Mouse (Mus musculus) intestine, embryonic 15.5 days (tissue): ENCODE results near the gene Hs3st6. TPM values are rescaled to one million over a fixed set of nuclear protein-coding genes. Genes with fewer than 3 reads are reported as not detected.

ENCODE experiments used
- ATAC-seq: fragments of 200-750 bp; cut with Nextera tagmentation; 2 replicates; pipeline ENCODE4 v1.8.0; 2017; ENCODE audit warnings: moderate TSS enrichment, moderate library complexity
- H3K27ac ChIP-seq: fragments of 300-500 bp; sonication (generic); 2 replicates; pipeline ENCODE4 v1.5.1; 2015; ENCODE audit warnings: mild to moderate bottlenecking, inconsistent platforms
- H3K27me3 ChIP-seq: fragments of 300-500 bp; sonication (generic); replicated peaks from 2 replicates; pipeline ENCODE4 v1.6.1; 2015; ENCODE audit warnings: inconsistent platforms
- H3K36me3 ChIP-seq: fragments of 300-500 bp; sonication (generic); 2 replicates; pipeline ENCODE4 v1.6.1; 2015; ENCODE audit warnings: inconsistent platforms
- H3K4me1 ChIP-seq: fragments of 300-500 bp; sonication (generic); replicated peaks from 2 replicates; pipeline ENCODE4 v1.6.1; 2015; ENCODE audit warnings: inconsistent platforms
- H3K4me2 ChIP-seq: fragments of 300-500 bp; sonication (generic); replicated peaks from 2 replicates; pipeline ENCODE4 v1.6.1; 2015; ENCODE audit warnings: mild to moderate bottlenecking, inconsistent platforms
- H3K4me3 ChIP-seq: fragments of 300-500 bp; sonication (generic); replicated peaks from 2 replicates; pipeline ENCODE4 v1.5.1; 2015; ENCODE audit warnings: inconsistent platforms
- H3K9ac ChIP-seq: fragments of 300-500 bp; sonication (generic); 2 replicates; pipeline ENCODE4 v1.6.1; 2015; ENCODE audit warnings: inconsistent platforms
- H3K9me3 ChIP-seq: fragments of 300-500 bp; sonication (generic); 2 replicates; pipeline ENCODE4 v1.6.1; 2016; ENCODE audit warnings: inconsistent platforms
- WGBS: fragments of 180-500 bp; shearing (Covaris S2); methylation state at CpG from one replicate; pipeline ENCODE4 v1.1.7; 2015; 5-methylcytosine and 5-hydroxymethylcytosine counted together
- polyA plus RNA-seq: library from polyadenylated mRNA; unstranded; fragments of >200 nt; fragmentation: Nextera tagmentation; extraction: Ambion mirVana; gene quantifications from 2 replicates; pipeline ENCODE4 v1.2.1, GENCODE M21; 2015

Gene Hs3st6
- polyA plus RNA-seq, 1 experiment from 2014 or later, result 0.78 TPM

- no peak overlapping the region for H3K27ac ChIP-seq
These were observed 19.2 kb upstream of the Hs3st6 start for GRCm38 (mm10) chr17:24733434-24734050.

DNA sequence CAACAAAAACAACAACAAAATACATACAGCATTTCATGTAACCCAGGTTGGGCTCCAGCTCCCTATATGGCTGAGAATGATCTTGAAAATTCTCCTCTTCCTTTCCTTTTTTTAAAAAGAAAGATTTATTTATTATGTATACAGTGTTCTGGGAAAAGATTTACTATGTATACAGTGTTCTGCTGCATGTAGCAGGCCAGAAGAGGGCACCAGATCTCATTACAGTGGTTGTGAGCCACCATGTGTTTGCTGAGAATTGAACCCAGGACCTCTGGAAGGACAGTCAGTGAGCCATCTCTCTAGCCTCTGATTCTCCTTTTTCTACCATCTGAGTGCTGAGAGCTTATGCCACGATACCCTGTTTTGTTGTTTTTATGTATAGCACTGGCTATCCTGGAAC, 18.3 kb upstream of the Hs3st6 start:
- Histone ChIP-seq H3K4me3 (no peak overlapping the region), H3K36me3 (no peaks in the 10 kb centered on the region), H3K9ac (no peak overlapping the region), H3K9me3 (no peaks in the 10 kb centered on the region), H3K27ac (no peak overlapping the region), H3K27me3 (no peaks in the 10 kb centered on the region), H3K4me1 (peaks cover 14% of the 10 kb centered on the region), H3K4me2 (no peak overlapping the region)
- 82% methylated on average over 1 of the region's 1 CpGs for WGBS
- no peak for ATAC-seq

More at GRCm38 (mm10) chr17:24733434-24734050, 19.2 kb upstream of the Hs3st6 start:
- WGBS, result 87% methylated on average over 21 of the region's 21 CpGs
- ATAC-seq, result no peak
- no peak overlapping the region for H3K4me2 ChIP-seq
- no peaks in the 10 kb centered on the region for H3K9me3 ChIP-seq
- no peaks in the 10 kb centered on the region for H3K36me3 ChIP-seq
- H3K4me1 ChIP-seq, result peaks cover 14% of the 10 kb centered on the region
- no peaks in the 10 kb centered on the region for H3K27me3 ChIP-seq
- no peak overlapping the region for H3K9ac ChIP-seq
- H3K4me3 ChIP-seq, result no peak overlapping the region

DNA sequence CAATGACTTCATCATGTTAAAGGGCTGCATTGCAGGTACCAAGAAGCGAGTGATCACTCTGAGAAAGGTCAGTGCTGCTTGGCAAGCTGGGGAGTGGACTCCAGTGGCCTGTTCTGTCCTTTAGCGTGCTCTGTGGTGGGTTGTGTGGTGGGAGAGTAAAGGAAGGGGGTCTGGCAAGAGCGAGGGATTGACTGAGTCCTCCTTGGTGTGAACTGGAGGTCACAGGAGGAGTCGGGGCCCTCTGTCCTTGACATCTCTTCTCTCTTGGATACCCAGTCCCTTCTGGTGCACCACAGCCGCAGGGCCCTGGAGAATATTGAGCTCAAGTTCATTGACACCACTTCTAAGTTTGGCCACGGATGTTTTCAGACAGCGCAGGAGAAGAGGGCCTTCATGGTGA, 17.3 kb upstream of the Hs3st6 start:
- ATAC-seq, result no peak
- peak overlapping the region; percentile 54; the same call in 1 of the 2 replicates for H3K27ac ChIP-seq
- WGBS, result 82% methylated on average over 7 of the region's 7 CpGs
- peaks cover 14% of the 10 kb centered on the region for H3K4me1 ChIP-seq
- no peak overlapping the region for H3K4me3 ChIP-seq
- peak overlapping the region; percentile 61 for H3K4me2 ChIP-seq
- H3K36me3 ChIP-seq, result no peaks in the 10 kb centered on the region
- no peaks in the 10 kb centered on the region for H3K9me3 ChIP-seq
- H3K27me3 ChIP-seq, result no peaks in the 10 kb centered on the region
- H3K9ac ChIP-seq, result no peak overlapping the region

GRCm38 (mm10) chr17:24736330-24737051, 16.3 kb upstream of the Hs3st6 start, which contains the start of gene Msrb1:
TSS of gene Msrb1 (plus strand) at chr17:24736642.
- Histone ChIP-seq H3K27ac (peak within 1 kb of the TSS; percentile 66), H3K4me3 (peak within 1 kb of the TSS; percentile 66), H3K4me1 (peaks cover 14% of the 10 kb centered on the region), H3K27me3 (no peaks in the 10 kb centered on the region), H3K9me3 (no peaks in the 10 kb centered on the region), H3K36me3 (no peaks in the 10 kb centered on the region), H3K4me2 (peak within 1 kb of the TSS; percentile 88), H3K9ac (peak within 1 kb of the TSS; percentile 67)
- under 1% methylated on average over 29 of the region's 29 CpGs for WGBS
- ATAC-seq, result peak; percentile 98

GRCm38 (mm10) chr17:24737135-24737810, 15.5 kb upstream of the Hs3st6 start:
- no peaks in the 10 kb centered on the region for H3K9me3 ChIP-seq
- peak overlapping the region; percentile 66 for H3K4me3 ChIP-seq
- H3K4me1 ChIP-seq, result peaks cover 14% of the 10 kb centered on the region
- no peaks in the 10 kb centered on the region for H3K27me3 ChIP-seq
- H3K36me3 ChIP-seq, result no peaks in the 10 kb centered on the region
- peak overlapping the region; percentile 88 for H3K4me2 ChIP-seq
- no peak overlapping the region for H3K27ac ChIP-seq
- ATAC-seq, result no peak
- WGBS, result 18% methylated on average over 8 of the region's 8 CpGs
- H3K9ac ChIP-seq, result peak overlapping the region; percentile 67; the same call in 1 of the 2 replicates

DNA sequence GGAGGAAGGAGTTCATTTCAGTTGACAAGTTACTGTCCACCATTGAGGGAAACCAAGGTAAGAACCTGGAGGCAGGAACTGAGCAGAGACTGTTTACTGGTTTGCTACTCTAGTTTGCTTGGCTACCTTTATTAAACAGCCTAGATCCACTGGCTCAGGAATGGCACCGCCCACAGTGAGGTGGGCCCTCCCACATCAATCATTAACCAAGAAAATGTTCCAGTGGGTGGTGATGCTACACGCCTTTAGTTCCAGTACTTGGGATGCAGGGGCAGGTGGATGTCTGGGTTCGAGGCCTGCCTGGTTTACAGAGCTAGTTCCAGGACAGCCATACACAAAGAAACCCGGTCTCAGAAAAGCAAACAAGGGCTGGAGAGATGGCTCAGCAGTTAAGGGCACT, 14.6 kb upstream of the Hs3st6 start:
- Histone ChIP-seq H3K9ac (no peak overlapping the region), H3K27ac (no peak overlapping the region), H3K4me3 (no peak overlapping the region), H3K4me2 (no peak overlapping the region), H3K9me3 (no peaks in the 10 kb centered on the region), H3K36me3 (0 out of 2 replicates have a peak, but pooled peaks cover 6% of the 10 kb centered on the region), H3K27me3 (no peaks in the 10 kb centered on the region), H3K4me1 (peaks cover 14% of the 10 kb centered on the region)
- WGBS, result 79% methylated on average over 4 of the region's 4 CpGs
- ATAC-seq, result no peak

DNA sequence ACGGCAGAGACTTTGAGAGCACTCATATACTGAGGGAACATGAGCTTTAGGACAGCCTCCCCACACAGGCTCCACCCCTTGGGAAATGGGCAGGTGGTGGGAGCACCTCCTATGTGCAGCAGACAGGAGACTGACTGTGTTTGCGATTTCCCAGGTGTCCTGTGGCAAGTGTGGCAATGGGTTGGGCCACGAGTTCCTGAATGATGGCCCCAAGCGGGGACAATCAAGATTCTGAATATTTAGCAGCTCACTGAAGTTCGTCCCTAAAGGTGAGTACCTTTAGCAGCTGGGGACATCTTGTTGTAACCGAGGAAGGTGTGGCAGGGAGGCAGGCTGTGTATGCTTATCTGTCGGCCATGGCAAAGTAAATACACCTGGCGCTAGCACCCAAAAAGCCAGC, 12.9 kb upstream of the Hs3st6 start:
- H3K36me3 ChIP-seq, result 0 out of 2 replicates have a peak, but pooled peaks cover 6% of the 10 kb centered on the region
- no peak overlapping the region for H3K4me3 ChIP-seq
- H3K9ac ChIP-seq, result no peak overlapping the region
- H3K27me3 ChIP-seq, result no peaks in the 10 kb centered on the region
- H3K4me1 ChIP-seq, result peaks cover 14% of the 10 kb centered on the region
- no peaks in the 10 kb centered on the region for H3K9me3 ChIP-seq
- 63% methylated on average over 8 of the region's 8 CpGs for WGBS
- H3K4me2 ChIP-seq, result no peak overlapping the region
- H3K27ac ChIP-seq, result no peak overlapping the region
- no peak for ATAC-seq

DNA sequence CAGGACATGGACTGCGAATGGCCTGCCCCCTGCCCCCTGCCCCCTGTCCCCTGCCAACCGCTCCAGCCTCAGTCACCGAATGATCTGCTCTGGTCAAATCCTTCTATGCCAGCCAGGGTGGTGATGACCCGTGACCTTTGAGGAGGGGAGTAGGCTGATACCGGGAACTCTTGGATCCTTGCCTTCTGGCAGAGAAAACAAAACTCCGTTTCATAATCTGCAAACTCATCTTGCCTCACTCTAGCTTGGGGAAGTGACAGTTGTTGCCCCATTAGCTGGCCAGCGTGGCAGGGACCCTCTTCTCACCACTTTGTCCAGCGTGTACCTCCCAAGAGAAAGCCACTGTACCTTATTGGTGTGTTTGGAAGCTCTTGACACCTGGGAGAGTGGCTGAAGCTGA, 10.5 kb upstream of the Hs3st6 start:
- no peak for ATAC-seq
- 81% methylated on average over 8 of the region's 8 CpGs for WGBS

DNA sequence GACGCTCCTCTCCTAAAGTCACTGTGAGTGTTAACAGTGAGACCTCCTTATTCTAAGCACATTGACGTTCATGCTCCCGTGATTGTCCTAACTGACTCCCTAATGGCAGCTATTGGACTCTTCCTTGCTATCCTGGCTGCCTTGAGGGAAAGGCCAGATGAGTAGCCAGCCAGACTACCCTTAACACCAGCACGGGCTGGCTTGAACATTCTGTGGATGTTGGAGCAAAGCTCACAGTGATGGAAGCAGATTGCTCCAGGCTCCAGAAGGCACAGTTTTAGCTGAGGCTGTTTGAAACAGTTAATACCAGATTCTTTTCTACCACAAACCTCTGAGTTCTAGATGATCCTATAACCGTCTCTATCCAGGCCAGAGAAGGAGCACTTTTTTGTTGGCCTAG, 8.9 kb upstream of the Hs3st6 start:
- 85% methylated on average over 5 of the region's 5 CpGs for WGBS
- no peak overlapping the region for H3K4me3 ChIP-seq
- H3K9me3 ChIP-seq, result no peaks in the 10 kb centered on the region
- no peak overlapping the region for H3K9ac ChIP-seq
- H3K27ac ChIP-seq, result no peak overlapping the region
- H3K4me1 ChIP-seq, result 0 out of 2 replicates have a peak, but pooled peaks cover 7% of the 10 kb centered on the region
- no peak for ATAC-seq
- H3K4me2 ChIP-seq, result no peak overlapping the region
- no peaks in the 10 kb centered on the region for H3K27me3 ChIP-seq
- H3K36me3 ChIP-seq, result 0 out of 2 replicates have a peak, but pooled peaks cover 6% of the 10 kb centered on the region

More for the DNA sequence above, 10.5 kb upstream of the Hs3st6 start:
- no peak overlapping the region for H3K4me2 ChIP-seq
- 0 out of 2 replicates have a peak, but pooled peaks cover 6% of the 10 kb centered on the region for H3K36me3 ChIP-seq
- peaks cover 17% of the 10 kb centered on the region for H3K4me1 ChIP-seq
- no peaks in the 10 kb centered on the region for H3K9me3 ChIP-seq
- no peak overlapping the region for H3K27ac ChIP-seq
- no peak overlapping the region for H3K4me3 ChIP-seq
- no peaks in the 10 kb centered on the region for H3K27me3 ChIP-seq
- no peak overlapping the region for H3K9ac ChIP-seq

- Histone ChIP-seq H3K9ac (no peak overlapping the region), H3K27me3 (no peaks in the 10 kb centered on the region), H3K4me1 (0 out of 2 replicates have a peak, but pooled peaks cover 7% of the 10 kb centered on the region), H3K9me3 (no peaks in the 10 kb centered on the region), H3K4me3 (no peak overlapping the region), H3K36me3 (0 out of 2 replicates have a peak, but pooled peaks cover 6% of the 10 kb centered on the region), H3K27ac (no peak overlapping the region), H3K4me2 (no peak overlapping the region)
- no peak for ATAC-seq
- WGBS, result 75% methylated on average over 3 of the region's 3 CpGs
These were observed 8.4 kb upstream of the Hs3st6 start for GRCm38 (mm10) chr17:24744381-24744780.

- H3K36me3 ChIP-seq, result 0 out of 2 replicates have a peak, but pooled peaks cover 6% of the 10 kb centered on the region
- H3K4me3 ChIP-seq, result no peak overlapping the region
- ATAC-seq, result peak; percentile 83
- peaks cover 11% of the 10 kb centered on the region for H3K27me3 ChIP-seq
- no peak overlapping the region for H3K9ac ChIP-seq
- H3K4me1 ChIP-seq, result 0 out of 2 replicates have a peak, but pooled peaks cover 7% of the 10 kb centered on the region
- 20% methylated on average over 7 of the region's 7 CpGs for WGBS
- H3K9me3 ChIP-seq, result no peaks in the 10 kb centered on the region
- H3K4me2 ChIP-seq, result no peak overlapping the region
- no peak overlapping the region for H3K27ac ChIP-seq
These were observed 7.0 kb upstream of the Hs3st6 start for GRCm38 (mm10) chr17:24745526-24746497.
